Mouse (Mus musculus): ENCODE measurements at regions not wholly inside any gene's neighbourhood (a gene's known extent, or its start where the extent isn't known, plus 50 kb on each side); places are given as distances from the start of the nearest gene placed in this dataset.

DNA sequence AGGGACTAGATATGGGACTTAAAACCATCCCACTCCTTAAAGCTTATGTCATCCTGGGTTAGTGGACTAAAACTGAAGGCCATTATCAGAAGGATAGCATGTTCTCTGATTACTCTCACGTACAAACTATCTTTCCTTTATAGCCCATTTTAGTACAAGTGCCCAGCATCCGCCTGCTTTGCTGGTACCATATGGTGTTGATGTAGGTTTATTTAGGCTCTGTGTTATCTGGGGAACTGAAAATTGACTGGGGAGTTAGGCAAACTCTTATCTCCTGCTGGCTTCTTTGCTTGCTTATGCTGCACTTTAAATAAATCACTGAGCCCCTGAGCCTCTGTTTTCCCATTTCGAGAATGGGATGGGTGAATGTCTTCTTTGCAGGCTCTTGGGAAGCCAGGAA is 485.4 kb upstream of the Kif2a start:
- Histone ChIP-seq H3K9ac (replicated peaks; ENCODE audit: low read depth, low read length) (no peak overlapping the region), H3K36me3 (ENCODE audit: control insufficient read depth, insufficient read depth, low read length) (no peaks in the 10 kb centered on the region), H3K27me3 (ENCODE audit: control insufficient read depth, insufficient read depth, low read length) (no peaks in the 10 kb centered on the region), H3K4me1 (ENCODE audit: control insufficient read depth, insufficient read depth, low read length) (peaks cover 5% of the 10 kb centered on the region; the same call in 1 of the 2 replicates), H3K4me3 (ENCODE audit: low read depth, low read length) (no peak overlapping the region), H3K4me2 (replicated peaks; ENCODE audit: low read depth, low read length) (no peak overlapping the region), H3K9me3 (ENCODE audit: control insufficient read depth, low read depth, low read length) (no peaks in the 10 kb centered on the region), H3K27ac (ENCODE audit: low read length) (no peak overlapping the region)
- no peak for ATAC-seq (ENCODE audit: insufficient number of reproducible peaks, insufficient read depth, low FRiP score, low read depth)
- 38% methylated on average over 3 of the region's 3 CpGs for WGBS

DNA sequence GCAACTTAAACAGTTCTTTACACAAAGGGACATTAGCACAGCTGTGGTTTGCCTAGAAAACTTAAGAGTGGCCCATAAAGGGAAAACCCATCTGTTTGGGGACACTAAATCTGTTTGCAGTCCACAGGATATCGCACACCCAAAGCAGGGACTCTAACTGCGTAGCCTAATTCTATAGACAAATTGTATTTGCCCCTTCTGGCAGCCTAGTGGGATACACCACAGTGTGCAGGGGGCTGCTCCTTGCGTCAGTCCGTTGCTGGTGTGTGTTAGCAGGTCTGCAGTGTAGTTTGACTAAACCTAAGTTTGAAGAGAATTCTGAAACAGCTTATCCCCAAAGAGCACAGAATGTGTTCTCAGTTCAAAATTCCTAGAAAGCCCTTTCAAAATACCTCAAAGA is 484.9 kb upstream of the Kif2a start:
- no peak overlapping the region for H3K4me3 ChIP-seq (ENCODE audit: low read depth, low read length)
- H3K9ac ChIP-seq (replicated peaks; ENCODE audit: low read depth, low read length), result no peak overlapping the region
- H3K36me3 ChIP-seq (ENCODE audit: control insufficient read depth, insufficient read depth, low read length), result no peaks in the 10 kb centered on the region
- 71% methylated on average over 4 of the region's 4 CpGs for WGBS
- no peaks in the 10 kb centered on the region for H3K27me3 ChIP-seq (ENCODE audit: control insufficient read depth, insufficient read depth, low read length)
- H3K9me3 ChIP-seq (ENCODE audit: control insufficient read depth, low read depth, low read length), result no peaks in the 10 kb centered on the region
- no peak for ATAC-seq (ENCODE audit: insufficient number of reproducible peaks, insufficient read depth, low FRiP score, low read depth)
- no peak overlapping the region for H3K27ac ChIP-seq (ENCODE audit: low read length)
- no peak overlapping the region for H3K4me2 ChIP-seq (replicated peaks; ENCODE audit: low read depth, low read length)
- peaks cover 5% of the 10 kb centered on the region; the same call in 1 of the 2 replicates for H3K4me1 ChIP-seq (ENCODE audit: control insufficient read depth, insufficient read depth, low read length)

DNA sequence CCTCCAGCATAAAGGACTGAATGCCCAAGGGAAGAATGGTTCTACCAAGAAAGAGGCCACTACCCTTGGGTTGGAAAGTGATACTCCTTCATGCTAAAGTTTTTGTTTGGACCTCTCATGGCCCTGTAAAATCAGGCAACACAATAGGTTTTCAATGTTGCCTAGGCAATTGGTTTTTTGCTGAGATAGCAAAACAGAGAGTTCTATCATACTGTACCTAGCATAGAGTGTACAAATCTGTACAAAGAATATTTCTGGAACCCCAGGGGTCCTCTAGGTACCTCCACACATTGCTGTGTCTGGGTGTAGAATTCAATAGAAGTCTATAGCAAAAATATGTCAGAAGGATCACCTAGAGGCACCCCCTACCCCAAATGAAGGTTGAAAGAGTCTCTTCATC is 483.4 kb upstream of the Kif2a start:
- no peak overlapping the region for H3K4me2 ChIP-seq (replicated peaks; ENCODE audit: low read depth, low read length)
- no peak for ATAC-seq (ENCODE audit: insufficient number of reproducible peaks, insufficient read depth, low FRiP score, low read depth)
- no peak overlapping the region for H3K4me3 ChIP-seq (ENCODE audit: low read depth, low read length)
- no peak overlapping the region for H3K9ac ChIP-seq (replicated peaks; ENCODE audit: low read depth, low read length)
- no peaks in the 10 kb centered on the region for H3K27me3 ChIP-seq (ENCODE audit: control insufficient read depth, insufficient read depth, low read length)
- H3K9me3 ChIP-seq (ENCODE audit: control insufficient read depth, low read depth, low read length), result no peaks in the 10 kb centered on the region
- H3K4me1 ChIP-seq (ENCODE audit: control insufficient read depth, insufficient read depth, low read length), result peaks cover 5% of the 10 kb centered on the region; the same call in 1 of the 2 replicates
- no peaks in the 10 kb centered on the region for H3K36me3 ChIP-seq (ENCODE audit: control insufficient read depth, insufficient read depth, low read length)
- no peak overlapping the region for H3K27ac ChIP-seq (ENCODE audit: low read length)

DNA sequence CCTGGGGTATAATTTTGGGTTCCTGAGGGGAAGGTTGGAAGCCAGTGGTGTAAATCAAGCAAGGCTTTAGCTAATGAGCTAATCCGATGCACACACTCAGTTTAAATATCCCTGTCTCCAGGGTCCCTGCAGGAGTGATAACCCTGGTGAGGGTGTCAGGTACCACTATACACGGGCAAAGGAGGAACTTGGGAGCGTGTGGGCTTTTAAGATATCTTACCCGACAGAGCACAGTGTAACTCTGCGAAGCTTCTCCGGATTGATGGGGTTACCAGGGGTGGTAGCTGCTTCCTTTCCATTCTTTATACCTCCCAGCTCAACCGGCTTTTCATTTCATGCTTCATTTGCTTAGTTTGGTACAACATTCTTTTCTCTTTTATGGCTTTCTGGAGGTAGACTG is 480.3 kb upstream of the Kif2a start:
- no peak for ATAC-seq (ENCODE audit: insufficient number of reproducible peaks, insufficient read depth, low FRiP score, low read depth)
- Histone ChIP-seq H3K36me3 (ENCODE audit: control insufficient read depth, insufficient read depth, low read length) (no peaks in the 10 kb centered on the region), H3K27me3 (ENCODE audit: control insufficient read depth, insufficient read depth, low read length) (no peaks in the 10 kb centered on the region), H3K9ac (replicated peaks; ENCODE audit: low read depth, low read length) (no peak overlapping the region), H3K4me1 (ENCODE audit: control insufficient read depth, insufficient read depth, low read length) (peaks cover 5% of the 10 kb centered on the region; the same call in 1 of the 2 replicates), H3K27ac (ENCODE audit: low read length) (no peak overlapping the region), H3K4me3 (ENCODE audit: low read depth, low read length) (no peak overlapping the region), H3K9me3 (ENCODE audit: control insufficient read depth, low read depth, low read length) (no peaks in the 10 kb centered on the region), H3K4me2 (replicated peaks; ENCODE audit: low read depth, low read length) (no peak overlapping the region)
- 42% methylated on average over 7 of the region's 7 CpGs for WGBS

DNA sequence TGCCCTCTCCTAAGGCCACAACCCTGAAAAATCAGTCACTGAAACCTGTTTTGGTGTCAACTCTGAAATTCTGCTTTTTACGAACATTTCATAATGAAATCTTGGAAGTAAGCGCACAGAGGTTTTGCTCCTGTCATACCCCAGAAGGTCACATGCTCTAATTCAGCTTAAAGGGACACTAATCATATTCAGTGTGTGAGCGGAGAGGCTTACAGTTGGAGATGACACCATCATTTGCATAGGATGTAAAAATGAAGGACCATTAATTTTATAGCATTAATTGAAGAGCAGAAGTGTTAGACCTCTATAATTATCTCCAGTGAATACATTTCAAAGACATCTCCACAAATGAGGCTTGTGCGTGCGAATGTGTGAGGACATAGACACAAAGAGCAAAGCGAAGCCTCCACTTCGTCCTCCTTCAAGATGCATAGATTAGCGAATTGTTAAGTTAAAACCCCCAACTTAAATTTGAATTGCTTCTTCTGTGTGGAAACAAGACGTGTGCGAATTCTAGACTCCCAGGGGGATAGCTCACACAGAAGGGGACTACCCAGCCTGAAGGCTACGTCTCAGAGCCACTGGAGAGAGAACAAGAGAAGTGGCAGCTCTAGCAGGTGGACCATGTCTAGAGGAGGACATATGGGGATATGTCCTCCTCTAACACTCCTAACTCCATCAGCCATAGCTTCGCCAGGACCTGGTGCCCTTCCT is 479.0 kb upstream of the Kif2a start:
- no peaks in the 10 kb centered on the region for H3K27me3 ChIP-seq (ENCODE audit: control insufficient read depth, insufficient read depth, low read length)
- H3K4me2 ChIP-seq (replicated peaks; ENCODE audit: low read depth, low read length), result no peak overlapping the region
- H3K4me1 ChIP-seq (ENCODE audit: control insufficient read depth, insufficient read depth, low read length), result peaks cover 5% of the 10 kb centered on the region; the same call in 1 of the 2 replicates
- H3K4me3 ChIP-seq (ENCODE audit: low read depth, low read length), result no peak overlapping the region
- H3K9me3 ChIP-seq (ENCODE audit: control insufficient read depth, low read depth, low read length), result no peaks in the 10 kb centered on the region
- no peaks in the 10 kb centered on the region for H3K36me3 ChIP-seq (ENCODE audit: control insufficient read depth, insufficient read depth, low read length)
- 87% methylated on average over 12 of the region's 12 CpGs for WGBS
- H3K9ac ChIP-seq (replicated peaks; ENCODE audit: low read depth, low read length), result no peak overlapping the region
- H3K27ac ChIP-seq (ENCODE audit: low read length), result no peak overlapping the region
- ATAC-seq (ENCODE audit: insufficient number of reproducible peaks, insufficient read depth, low FRiP score, low read depth), result no peak

DNA sequence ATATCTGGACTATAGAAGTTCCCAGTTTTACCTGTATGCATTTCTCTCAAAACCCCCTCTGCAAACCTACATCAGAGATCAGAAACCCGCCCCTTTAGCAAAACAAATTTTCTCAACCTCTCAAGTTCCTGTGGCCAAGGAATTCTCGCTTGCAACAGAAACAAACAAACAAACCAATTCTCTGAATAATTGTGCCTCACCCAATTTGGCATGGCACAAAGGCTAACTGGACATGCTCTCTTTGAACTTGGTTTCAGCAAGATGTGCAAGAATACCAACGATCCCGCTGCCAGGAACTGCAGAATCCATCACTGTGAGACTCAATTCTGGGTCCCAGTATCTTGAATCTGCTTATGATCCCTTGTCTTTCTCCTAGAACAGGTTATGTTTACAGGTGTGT is 477.4 kb upstream of the Kif2a start:
- Histone ChIP-seq H3K9me3 (ENCODE audit: control insufficient read depth, low read depth, low read length) (no peaks in the 10 kb centered on the region), H3K4me1 (ENCODE audit: control insufficient read depth, insufficient read depth, low read length) (peaks cover 5% of the 10 kb centered on the region; the same call in 1 of the 2 replicates), H3K4me3 (ENCODE audit: low read depth, low read length) (no peak overlapping the region), H3K27ac (ENCODE audit: low read length) (no peak overlapping the region), H3K27me3 (ENCODE audit: control insufficient read depth, insufficient read depth, low read length) (no peaks in the 10 kb centered on the region), H3K36me3 (ENCODE audit: control insufficient read depth, insufficient read depth, low read length) (no peaks in the 10 kb centered on the region), H3K4me2 (replicated peaks; ENCODE audit: low read depth, low read length) (no peak overlapping the region), H3K9ac (replicated peaks; ENCODE audit: low read depth, low read length) (no peak overlapping the region)
- WGBS, result 72% methylated on average over 4 of the region's 4 CpGs
- no peak for ATAC-seq (ENCODE audit: insufficient number of reproducible peaks, insufficient read depth, low FRiP score, low read depth)

DNA sequence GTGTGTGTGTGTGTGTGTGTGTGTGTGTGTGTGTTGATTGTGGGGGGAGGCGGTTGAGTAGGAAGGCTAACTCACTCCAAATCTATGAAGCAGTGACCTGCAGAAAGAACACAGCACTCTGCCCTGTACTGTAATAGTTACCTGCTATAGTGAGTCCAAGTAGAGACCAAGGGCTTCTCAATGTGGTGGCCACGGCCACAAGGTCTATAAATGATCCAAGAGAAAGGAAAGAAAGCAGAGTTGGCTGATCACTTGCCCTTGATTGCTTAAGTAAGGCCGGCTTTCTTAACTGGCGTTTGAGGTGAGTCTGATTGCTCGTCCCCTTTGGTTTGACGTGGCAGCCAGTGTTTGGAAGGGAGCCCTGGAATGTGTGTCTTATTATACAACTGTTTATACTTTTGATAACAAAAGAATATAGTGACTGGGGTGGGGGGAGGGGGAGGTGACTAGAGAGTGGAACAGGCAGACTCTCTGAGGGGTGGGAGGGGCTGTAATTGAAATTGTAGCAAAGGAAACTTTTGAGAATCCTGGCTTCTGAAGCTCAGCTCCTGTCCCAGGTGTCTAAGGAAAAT is 473.3 kb upstream of the Kif2a start:
- no peaks in the 10 kb centered on the region for H3K27me3 ChIP-seq (ENCODE audit: control insufficient read depth, insufficient read depth, low read length)
- no peak overlapping the region for H3K27ac ChIP-seq (ENCODE audit: low read length)
- H3K4me1 ChIP-seq (ENCODE audit: control insufficient read depth, insufficient read depth, low read length), result no peaks in the 10 kb centered on the region
- H3K9me3 ChIP-seq (ENCODE audit: control insufficient read depth, low read depth, low read length), result no peaks in the 10 kb centered on the region
- no peak overlapping the region for H3K9ac ChIP-seq (replicated peaks; ENCODE audit: low read depth, low read length)
- H3K4me3 ChIP-seq (ENCODE audit: low read depth, low read length), result no peak overlapping the region
- no peak overlapping the region for H3K4me2 ChIP-seq (replicated peaks; ENCODE audit: low read depth, low read length)
- 46% methylated on average over 6 of the region's 6 CpGs for WGBS
- no peaks in the 10 kb centered on the region for H3K36me3 ChIP-seq (ENCODE audit: control insufficient read depth, insufficient read depth, low read length)
- ATAC-seq (ENCODE audit: insufficient number of reproducible peaks, insufficient read depth, low FRiP score, low read depth), result no peak

DNA sequence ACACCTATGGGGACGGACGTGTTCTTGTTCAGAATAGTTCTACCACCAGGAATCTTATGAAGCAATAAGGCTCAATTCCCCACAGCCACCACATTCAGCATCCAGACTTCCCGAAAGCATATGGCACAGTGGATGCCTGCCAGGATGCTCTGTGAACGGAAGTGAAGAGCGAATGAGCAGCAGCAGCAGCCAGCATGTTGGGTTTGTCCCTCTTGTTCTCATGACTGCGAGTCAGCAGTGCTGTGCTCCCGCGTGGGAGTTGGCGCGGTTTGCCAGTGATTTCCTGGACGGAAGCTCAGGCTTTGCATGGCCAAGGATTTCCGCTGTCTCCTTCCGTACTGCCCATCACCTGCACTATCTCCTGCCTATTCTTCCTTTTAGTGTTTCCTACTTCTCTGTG is 471.8 kb upstream of the Kif2a start:
- H3K9me3 ChIP-seq (ENCODE audit: control insufficient read depth, low read depth, low read length), result no peaks in the 10 kb centered on the region
- H3K4me3 ChIP-seq (ENCODE audit: low read depth, low read length), result no peak overlapping the region
- H3K27ac ChIP-seq (ENCODE audit: low read length), result no peak overlapping the region
- ATAC-seq (ENCODE audit: insufficient number of reproducible peaks, insufficient read depth, low FRiP score, low read depth), result no peak
- H3K27me3 ChIP-seq (ENCODE audit: control insufficient read depth, insufficient read depth, low read length), result no peaks in the 10 kb centered on the region
- WGBS, result 84% methylated on average over 13 of the region's 13 CpGs
- no peak overlapping the region for H3K4me2 ChIP-seq (replicated peaks; ENCODE audit: low read depth, low read length)
- H3K4me1 ChIP-seq (ENCODE audit: control insufficient read depth, insufficient read depth, low read length), result no peaks in the 10 kb centered on the region
- H3K36me3 ChIP-seq (ENCODE audit: control insufficient read depth, insufficient read depth, low read length), result no peaks in the 10 kb centered on the region
- no peak overlapping the region for H3K9ac ChIP-seq (replicated peaks; ENCODE audit: low read depth, low read length)

DNA sequence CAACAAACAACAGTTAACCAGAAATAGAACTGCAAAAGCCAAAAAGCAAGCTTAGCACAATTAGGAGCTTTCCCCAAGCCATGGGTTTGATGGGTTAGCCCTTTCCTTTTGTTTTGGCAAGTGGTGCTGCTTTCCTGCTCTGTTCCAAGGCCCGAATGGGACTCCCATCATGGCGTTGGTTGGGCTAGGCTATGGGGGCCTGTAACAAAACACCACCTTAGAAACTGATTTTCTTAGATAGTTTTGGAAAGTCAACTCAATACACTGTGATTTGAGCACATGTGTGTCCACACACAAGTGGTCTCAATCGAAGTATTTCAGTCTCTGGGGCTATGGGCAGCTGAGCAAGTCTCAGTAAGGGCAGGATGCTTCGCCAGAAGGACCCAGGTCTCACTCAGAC is 470.5 kb upstream of the Kif2a start:
- H3K36me3 ChIP-seq (ENCODE audit: control insufficient read depth, insufficient read depth, low read length), result no peaks in the 10 kb centered on the region
- H3K4me1 ChIP-seq (ENCODE audit: control insufficient read depth, insufficient read depth, low read length), result no peaks in the 10 kb centered on the region
- H3K9me3 ChIP-seq (ENCODE audit: control insufficient read depth, low read depth, low read length), result no peaks in the 10 kb centered on the region
- H3K27me3 ChIP-seq (ENCODE audit: control insufficient read depth, insufficient read depth, low read length), result no peaks in the 10 kb centered on the region
- no peak overlapping the region for H3K4me3 ChIP-seq (ENCODE audit: low read depth, low read length)
- no peak for ATAC-seq (ENCODE audit: insufficient number of reproducible peaks, insufficient read depth, low FRiP score, low read depth)
- H3K4me2 ChIP-seq (replicated peaks; ENCODE audit: low read depth, low read length), result no peak overlapping the region
- H3K27ac ChIP-seq (ENCODE audit: low read length), result no peak overlapping the region
- H3K9ac ChIP-seq (replicated peaks; ENCODE audit: low read depth, low read length), result no peak overlapping the region
- 82% methylated on average over 4 of the region's 4 CpGs for whole genome bisulfite sequencing

Measured in stomach, embryonic 14.5 days (tissue).